Mouse (Mus musculus) Muller cell, postnatal 12 days (primary cell): ENCODE data around the gene Fhod1.

ENCODE experiments used
- DNase-seq: peaks from one replicate; pipeline ENCODE4 v3.0.0-alpha.2; 2015; ENCODE audit errors: inconsistent ontology term

Fhod1 gene

GRCm38 (mm10) chr8:105347428-105348221, at the start of gene Fhod1:
Fhod1 (minus strand) TSS chr8:105347953.
- peak; percentile 98 for DNase-seq

GRCm38 (mm10) chr8:105393915-105394314, 46.2 kb upstream of the Fhod1 start:
- DNase-seq: no peak

GRCm38 (mm10) chr8:105393089-105393787, 45.5 kb upstream of the Fhod1 start:
- no peak for DNase-seq

GRCm38 (mm10) chr8:105389096-105389495, 41.3 kb upstream of the Fhod1 start:
- no peak for DNase-seq

- DNase-seq: peak; percentile 92
Observed at GRCm38 (mm10) chr8:105387151-105387550, 39.4 kb upstream of the Fhod1 start.

- no peak for DNase-seq
Observed at GRCm38 (mm10) chr8:105384070-105384469, 36.3 kb upstream of the Fhod1 start.

GRCm38 (mm10) chr8:105380308-105380707, 32.6 kb upstream of the Fhod1 start:
- no peak for DNase-seq

- peak; percentile 71 for DNase-seq
Observed at GRCm38 (mm10) chr8:105378673-105379072, 30.9 kb upstream of the Fhod1 start.

GRCm38 (mm10) chr8:105374513-105374966, 26.8 kb upstream of the Fhod1 start:
- DNase-seq: no peak

- DNase-seq: no peak
Observed at GRCm38 (mm10) chr8:105373032-105373431, 25.3 kb upstream of the Fhod1 start, which contains the start of gene Plekhg4. Plekhg4 (plus strand) TSS chr8:105373274.

- peak; percentile 85 for DNase-seq
Observed at GRCm38 (mm10) chr8:105372473-105372872, 24.7 kb upstream of the Fhod1 start.

GRCm38 (mm10) chr8:105367107-105367506, 19.4 kb upstream of the Fhod1 start:
- DNase-seq: no peak

GRCm38 (mm10) chr8:105361751-105362702, 14.3 kb upstream of the Fhod1 start:
- no peak for DNase-seq

- DNase-seq: peak; percentile 49
Observed at GRCm38 (mm10) chr8:105359646-105360045, 11.9 kb upstream of the Fhod1 start.

- no peak for DNase-seq
Observed at GRCm38 (mm10) chr8:105359208-105359607, 11.5 kb upstream of the Fhod1 start.

- no peak for DNase-seq
Observed at GRCm38 (mm10) chr8:105356681-105357080, 8.9 kb upstream of the Fhod1 start.

- no peak for DNase-seq
Observed at GRCm38 (mm10) chr8:105355179-105356024, 7.6 kb upstream of the Fhod1 start.

- DNase-seq: no peak
Observed at GRCm38 (mm10) chr8:105354549-105354948, 6.8 kb upstream of the Fhod1 start.

GRCm38 (mm10) chr8:105353583-105354135, 5.9 kb upstream of the Fhod1 start:
- DNase-seq: no peak

GRCm38 (mm10) chr8:105350186-105350585, 2.4 kb upstream of the Fhod1 start:
- DNase-seq: no peak
